Mouse (Mus musculus) CD4-positive helper T cell, adult 2 months (primary cell): ENCODE results near the gene Lims1.
A peak's percentile ranks its signal among the peaks of the same experiment; 100 is the strongest.

Experiments used
- DNase-seq: peaks from one replicate; pipeline ENCODE4 v3.0.0-alpha.2; 2012; ENCODE audit warnings: low read depth, missing footprints, low spot score

Lims1 gene

GRCm38 (mm10) chr10:58350600-58350999 lies 27.3 kb downstream of the Lims1 start:
- DNase-seq, result peak; percentile 39

- DNase-seq, result peak; percentile 44
Observed at GRCm38 (mm10) chr10:58351670-58352069, 28.4 kb downstream of the Lims1 start.

- DNase-seq, result no peak
Observed at GRCm38 (mm10) chr10:58352364-58352763, 29.1 kb downstream of the Lims1 start.

- no peak for DNase-seq
Observed at GRCm38 (mm10) chr10:58354561-58354960, 31.3 kb downstream of the Lims1 start.

- DNase-seq, result no peak
Observed at GRCm38 (mm10) chr10:58356460-58356859, 33.2 kb downstream of the Lims1 start.

GRCm38 (mm10) chr10:58359123-58359522 lies 35.9 kb downstream of the Lims1 start:
- DNase-seq, result peak; percentile 77

- DNase-seq, result no peak
Observed at GRCm38 (mm10) chr10:58359952-58360351, 36.7 kb downstream of the Lims1 start.

- peak; percentile 47 for DNase-seq
Observed at GRCm38 (mm10) chr10:58362745-58363144, 39.5 kb downstream of the Lims1 start.

- no peak for DNase-seq
Observed at GRCm38 (mm10) chr10:58364770-58365515, 41.7 kb downstream of the Lims1 start.

- DNase-seq, result no peak
Observed at GRCm38 (mm10) chr10:58368791-58369706, 45.8 kb downstream of the Lims1 start.

GRCm38 (mm10) chr10:58369707-58370093 lies 46.4 kb downstream of the Lims1 start:
- DNase-seq, result peak; percentile 28

- DNase-seq, result peak; percentile 82
Observed at GRCm38 (mm10) chr10:58370143-58370542, 46.9 kb downstream of the Lims1 start.

GRCm38 (mm10) chr10:58370559-58370958 lies 47.3 kb downstream of the Lims1 start:
- DNase-seq, result no peak

- peak; percentile 56 for DNase-seq
Observed at GRCm38 (mm10) chr10:58371279-58371842, 48.1 kb downstream of the Lims1 start.

GRCm38 (mm10) chr10:58372430-58373030 lies 49.3 kb downstream of the Lims1 start:
- DNase-seq, result no peak

- DNase-seq, result no peak
Observed at GRCm38 (mm10) chr10:58373829-58374228, 50.6 kb downstream of the Lims1 start.

- peak; percentile 77 for DNase-seq
Observed at GRCm38 (mm10) chr10:58377592-58378197, 54.4 kb downstream of the Lims1 start.

GRCm38 (mm10) chr10:58378380-58378779 lies 55.1 kb downstream of the Lims1 start:
- no peak for DNase-seq

- no peak for DNase-seq
Observed at GRCm38 (mm10) chr10:58379699-58380098, 56.4 kb downstream of the Lims1 start.

GRCm38 (mm10) chr10:58381904-58382303 lies 58.6 kb downstream of the Lims1 start:
- DNase-seq, result peak; percentile 34

- no peak for DNase-seq
Observed at GRCm38 (mm10) chr10:58382621-58383101, 59.4 kb downstream of the Lims1 start.
